Mouse (Mus musculus) cerebellum, adult 2 months (tissue): ENCODE results near the gene Rrp9.

Experiments used
- CTCF ChIP-seq: fragments of 200-500 bp; IDR thresholded peaks from 2 replicates; pipeline ENCODE4 v1.5.1; 2011; ENCODE audit warnings: low read depth, mild to moderate bottlenecking, control low read depth, low read length, moderate library complexity, borderline replicate concordance; ENCODE audit not compliant: insufficient read depth
- POLR2A ChIP-seq: fragments of 200-500 bp; IDR thresholded peaks from 2 replicates; pipeline ENCODE4 v1.6.1; 2011; ENCODE audit warnings: low read length, control low read depth, borderline replicate concordance; ENCODE audit not compliant: insufficient read depth

- TF ChIP-seq POLR2A, result no peak
- no peak for TF ChIP-seq CTCF
Observed at GRCm38 (mm10) chr9:106481075-106481474, 5.3 kb downstream of the Rrp9 start.
